Mouse (Mus musculus): ENCODE data around the gene Fam163a.

Fam163a gene

DNA sequence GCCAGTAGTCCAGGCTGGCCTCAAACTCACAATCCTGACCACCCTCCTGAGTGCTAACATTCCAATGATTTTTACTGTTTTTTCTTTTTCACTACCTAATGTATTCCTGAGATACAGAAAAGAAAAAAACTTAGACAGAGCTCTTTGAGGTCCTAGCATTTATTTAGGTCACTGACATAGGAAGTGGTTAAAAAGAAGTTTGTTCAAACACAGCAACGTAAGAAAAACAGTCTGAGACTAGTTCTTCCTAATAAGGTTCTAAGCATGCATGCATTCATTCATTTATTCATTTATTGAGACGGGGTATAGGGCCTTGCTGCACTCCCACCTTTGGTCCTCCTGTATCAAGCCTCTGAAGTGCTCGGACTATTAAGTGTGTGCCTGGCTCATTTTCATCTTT lies 177.0 kb downstream of the Fam163a start:
- no peak for DNase-seq (ENCODE audit: low read depth)
